Mouse (Mus musculus) lung, postnatal 0 days (tissue): ENCODE results near the gene Snrnp25. TPM values are rescaled to one million over a fixed set of nuclear protein-coding genes. Genes with fewer than 3 reads are reported as not detected.

ENCODE experiments used
- ATAC-seq: fragments of 200-750 bp; cut with Nextera tagmentation; 2 replicates; pipeline ENCODE4 v1.8.0; 2017; ENCODE audit warnings: moderate library complexity
- DNase-seq: peaks from one replicate; pipeline ENCODE4 v3.0.0-alpha.2; 2016; ENCODE audit warnings: low spot score
- H3K27ac ChIP-seq: fragments of 300-500 bp; sonication (generic); 2 replicates; pipeline ENCODE4 v1.5.1; 2014; ENCODE audit warnings: antibody characterized with exemption, mild to moderate bottlenecking, low read length, mixed read lengths
- H3K27me3 ChIP-seq: fragments of 300-500 bp; sonication (generic); replicated peaks from 2 replicates; pipeline ENCODE4 v1.6.1; 2014; ENCODE audit warnings: low read length, mixed read lengths; ENCODE audit not compliant: insufficient read depth
- H3K36me3 ChIP-seq: fragments of 300-500 bp; sonication (generic); 2 replicates; pipeline ENCODE4 v1.6.1; 2014; ENCODE audit warnings: low read length, mixed read lengths; ENCODE audit not compliant: insufficient read depth
- H3K4me1 ChIP-seq: fragments of 300-500 bp; sonication (generic); 2 replicates; pipeline ENCODE4 v1.6.1; 2014; ENCODE audit warnings: antibody characterized with exemption, low read depth, low read length, mixed read lengths; ENCODE audit not compliant: insufficient read depth
- H3K4me2 ChIP-seq: fragments of 300-500 bp; sonication (generic); replicated peaks from 2 replicates; pipeline ENCODE4 v1.6.1; 2014; ENCODE audit warnings: low read depth, mild to moderate bottlenecking, low read length, moderate library complexity, mixed read lengths
- H3K4me3 ChIP-seq: fragments of 300-500 bp; sonication (generic); 2 replicates; pipeline ENCODE4 v1.5.1; 2014; ENCODE audit warnings: low read depth, low read length
- H3K9ac ChIP-seq: fragments of 300-500 bp; sonication (generic); replicated peaks from 2 replicates; pipeline ENCODE4 v1.6.1; 2014; ENCODE audit warnings: low read depth, mild to moderate bottlenecking
- H3K9me3 ChIP-seq: fragments of 300-500 bp; sonication (generic); 2 replicates; pipeline ENCODE4 v1.6.1; 2016; ENCODE audit warnings: low read length, mixed read lengths
- CTCF ChIP-seq: IDR thresholded peaks from 2 replicates; pipeline ENCODE4 v1.5.1; 2016; ENCODE audit warnings: antibody characterized with exemption, mild to moderate bottlenecking
- EP300 ChIP-seq: IDR thresholded peaks from 2 replicates; pipeline ENCODE4 v1.6.1; 2016; ENCODE audit warnings: antibody characterized with exemption, mild to moderate bottlenecking, control low read depth
- WGBS: fragments of 180-500 bp; shearing (Covaris S2); extraction: QIAGEN DNeasy Blood & Tissue Kit; methylation state at CpG from one replicate; pipeline ENCODE4 v1.1.7; 2014; 5-methylcytosine and 5-hydroxymethylcytosine counted together
- polyA plus RNA-seq: library from polyadenylated mRNA; unstranded; fragments of >200 nt; fragmentation: Nextera tagmentation; extraction: Ambion mirVana; gene quantifications from 2 replicates; pipeline ENCODE4 v1.2.1, GENCODE M21; 2015

The Snrnp25 gene
- polyA plus RNA-seq, 1 experiment from 2014 or later: 18.9 TPM

- ATAC-seq: peak; percentile 70
- H3K4me1 ChIP-seq: no peaks in the 10 kb centered on the region; the same call in 1 of the 2 replicates
- no peak for TF ChIP-seq EP300
- TF ChIP-seq CTCF: peak; percentile 99
- no peak overlapping the region for H3K4me3 ChIP-seq
- no peak overlapping the region for H3K9ac ChIP-seq
- H3K9me3 ChIP-seq: no peaks in the 10 kb centered on the region
- no peak overlapping the region for H3K4me2 ChIP-seq
- DNase-seq: peak; percentile 77
- 62% methylated on average over 5 of the region's 5 CpGs for WGBS
- H3K27ac ChIP-seq: no peak overlapping the region
- peaks cover 9% of the 10 kb centered on the region; the same call in 1 of the 2 replicates for H3K36me3 ChIP-seq
- no peaks in the 10 kb centered on the region for H3K27me3 ChIP-seq
Observed at GRCm38 (mm10) chr11:32238093-32238860, 33.1 kb downstream of the Snrnp25 start.

- Histone ChIP-seq H3K9ac (no peak overlapping the region), H3K4me3 (no peak overlapping the region), H3K9me3 (no peaks in the 10 kb centered on the region), H3K4me2 (no peak overlapping the region), H3K36me3 (peaks cover 12% of the 10 kb centered on the region; the same call in 1 of the 2 replicates), H3K4me1 (no peaks in the 10 kb centered on the region; the same call in 1 of the 2 replicates), H3K27me3 (no peaks in the 10 kb centered on the region), H3K27ac (no peak overlapping the region)
- TF ChIP-seq CTCF (no peak), EP300 (no peak)
- DNase-seq: no peak
- ATAC-seq: no peak
Observed at GRCm38 (mm10) chr11:32241391-32241790, 36.2 kb downstream of the Snrnp25 start.

DNA sequence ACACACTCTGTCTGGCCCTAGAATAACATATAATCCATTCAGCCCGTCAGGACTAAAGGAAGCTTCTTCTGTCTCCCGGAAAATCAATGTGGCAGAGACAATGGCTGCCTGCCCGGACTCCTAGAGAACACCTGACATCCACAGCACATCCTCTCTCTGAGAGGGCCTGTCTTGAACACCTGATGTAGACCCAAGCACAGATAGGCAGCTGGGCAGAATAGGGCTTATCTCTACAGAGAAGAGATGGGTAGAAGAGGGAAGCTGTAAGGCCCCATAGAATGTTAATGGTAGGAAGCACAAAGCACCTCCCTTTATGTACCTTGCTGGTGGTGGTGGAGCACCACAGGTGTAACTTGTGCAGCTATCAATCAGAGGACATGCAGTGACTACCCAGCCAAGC is 37.0 kb downstream of the Snrnp25 start:
- H3K4me3 ChIP-seq: no peak overlapping the region
- TF ChIP-seq CTCF: no peak
- TF ChIP-seq EP300: no peak
- no peak for ATAC-seq
- peaks cover 18% of the 10 kb centered on the region; the same call in 1 of the 2 replicates for H3K36me3 ChIP-seq
- no peaks in the 10 kb centered on the region; the same call in 1 of the 2 replicates for H3K4me1 ChIP-seq
- WGBS: 82% methylated on average over 3 of the region's 3 CpGs
- H3K9me3 ChIP-seq: no peaks in the 10 kb centered on the region
- no peak overlapping the region for H3K9ac ChIP-seq
- no peak overlapping the region for H3K27ac ChIP-seq
- no peaks in the 10 kb centered on the region for H3K27me3 ChIP-seq
- DNase-seq: no peak
- H3K4me2 ChIP-seq: no peak overlapping the region

- DNase-seq: no peak
- H3K27ac ChIP-seq: no peak overlapping the region
- peaks cover 23% of the 10 kb centered on the region; the same call in 1 of the 2 replicates for H3K36me3 ChIP-seq
- H3K4me3 ChIP-seq: no peak overlapping the region
- peak; percentile 38; the same call in 1 of the 2 replicates for ATAC-seq
- no peak overlapping the region for H3K9ac ChIP-seq
- no peaks in the 10 kb centered on the region for H3K9me3 ChIP-seq
- no peak overlapping the region for H3K4me2 ChIP-seq
- H3K27me3 ChIP-seq: no peaks in the 10 kb centered on the region
- TF ChIP-seq CTCF (no peak), EP300 (no peak)
- WGBS: 63% methylated on average over 7 of the region's 7 CpGs
- H3K4me1 ChIP-seq: no peaks in the 10 kb centered on the region
Observed at GRCm38 (mm10) chr11:32243205-32243955, 38.2 kb downstream of the Snrnp25 start.

GRCm38 (mm10) chr11:32244064-32244463 is 38.8 kb downstream of the Snrnp25 start:
- Histone ChIP-seq H3K36me3 (peaks cover 23% of the 10 kb centered on the region; the same call in 1 of the 2 replicates), H3K4me1 (no peaks in the 10 kb centered on the region), H3K4me2 (no peak overlapping the region), H3K9me3 (no peaks in the 10 kb centered on the region), H3K27me3 (no peaks in the 10 kb centered on the region), H3K9ac (no peak overlapping the region), H3K27ac (0 out of 2 replicates have a peak overlapping the region, but pooled peaks have one; percentile 9), H3K4me3 (no peak overlapping the region)
- 83% methylated on average over 3 of the region's 3 CpGs for WGBS
- TF ChIP-seq EP300 (no peak), CTCF (no peak)
- DNase-seq (no peak), ATAC-seq (no peak)

DNA sequence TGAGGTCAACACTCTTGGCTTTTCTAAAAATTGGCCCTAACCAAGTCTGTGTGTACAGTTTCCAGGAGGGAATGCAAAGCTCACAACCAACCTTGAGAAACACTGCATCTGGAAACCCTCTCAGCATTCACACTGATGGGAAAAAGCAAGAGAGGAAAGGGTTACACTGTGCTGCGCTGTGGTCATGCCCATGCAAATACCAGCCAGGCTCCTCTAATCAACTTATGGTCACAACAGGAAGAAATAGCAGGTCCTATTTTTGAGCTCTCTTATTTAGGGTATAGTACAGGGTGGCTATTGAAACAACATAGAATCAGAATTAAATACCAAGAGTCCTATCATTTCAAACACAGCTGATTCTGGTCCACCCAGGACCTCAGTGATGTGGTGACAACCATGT is 39.4 kb downstream of the Snrnp25 start:
- Histone ChIP-seq H3K36me3 (peaks cover 28% of the 10 kb centered on the region; the same call in 1 of the 2 replicates), H3K27me3 (no peaks in the 10 kb centered on the region)

More for the DNA sequence above, 39.4 kb downstream of the Snrnp25 start:
- no peak for ATAC-seq
- 93% methylated on average over 1 of the region's 1 CpGs for WGBS
- Histone ChIP-seq H3K9me3 (no peaks in the 10 kb centered on the region), H3K4me3 (no peak overlapping the region), H3K4me2 (no peak overlapping the region), H3K9ac (no peak overlapping the region), H3K27ac (no peak overlapping the region), H3K4me1 (no peaks in the 10 kb centered on the region)
- DNase-seq: no peak
- no peak for TF ChIP-seq CTCF
- TF ChIP-seq EP300: no peak
